Mouse (Mus musculus) liver, postnatal 0 days (tissue): ENCODE results near the gene Col2a1. TPM values are rescaled to one million over a fixed set of nuclear protein-coding genes. Genes with fewer than 3 reads are reported as not detected.

ENCODE experiments used
- ATAC-seq: fragments of 200-750 bp; cut with Nextera tagmentation; 2 replicates; pipeline ENCODE4 v1.8.0; 2017; ENCODE audit warnings: mild to moderate bottlenecking, moderate library complexity
- DNase-seq: peaks from one replicate; pipeline ENCODE4 v3.0.0-alpha.2; 2016
- H3K27ac ChIP-seq: fragments of 300-500 bp; sonication (generic); 2 replicates; pipeline ENCODE4 v1.5.1; 2014; ENCODE audit warnings: antibody characterized with exemption, moderate library complexity, mild to moderate bottlenecking, low read depth
- H3K27me3 ChIP-seq: fragments of 300-500 bp; sonication (generic); 2 replicates; pipeline ENCODE4 v1.6.1; 2014; ENCODE audit warnings: low read length, control low read depth, mixed read lengths; ENCODE audit not compliant: insufficient read depth
- H3K36me3 ChIP-seq: fragments of 300-500 bp; sonication (generic); replicated peaks from 2 replicates; pipeline ENCODE4 v1.6.1; 2014; ENCODE audit warnings: mild to moderate bottlenecking, control low read depth, low read length, moderate library complexity, mixed read lengths; ENCODE audit not compliant: insufficient read depth
- H3K4me1 ChIP-seq: fragments of 300-500 bp; sonication (generic); 2 replicates; pipeline ENCODE4 v1.6.1; 2014; ENCODE audit warnings: antibody characterized with exemption, mild to moderate bottlenecking, control low read depth; ENCODE audit not compliant: insufficient read depth
- H3K4me2 ChIP-seq: fragments of 300-500 bp; sonication (generic); 2 replicates; pipeline ENCODE4 v1.6.1; 2014; ENCODE audit warnings: low read depth, mild to moderate bottlenecking, low read length, moderate library complexity, mixed read lengths
- H3K4me3 ChIP-seq: fragments of 300-500 bp; sonication (generic); 2 replicates; pipeline ENCODE4 v1.5.1; 2014; ENCODE audit warnings: low read depth, low read length
- H3K9ac ChIP-seq: fragments of 300-500 bp; sonication (generic); replicated peaks from 2 replicates; pipeline ENCODE4 v1.6.1; 2014; ENCODE audit warnings: mild to moderate bottlenecking, moderate library complexity
- H3K9me3 ChIP-seq: fragments of 300-500 bp; sonication (generic); 2 replicates; pipeline ENCODE4 v1.6.1; 2016; ENCODE audit warnings: mild to moderate bottlenecking, control low read depth, low read length, mixed read lengths
- CTCF ChIP-seq: sonication (generic); IDR thresholded peaks from 2 replicates; pipeline ENCODE4 v1.5.1; 2016; ENCODE audit warnings: antibody characterized with exemption, low read depth
- EP300 ChIP-seq: IDR thresholded peaks from 2 replicates; pipeline ENCODE4 v1.6.1; 2016; ENCODE audit warnings: antibody characterized with exemption, low read depth, mild to moderate bottlenecking
- WGBS: fragments of 180-500 bp; shearing (Covaris S2); extraction: QIAGEN DNeasy Blood & Tissue Kit; methylation state at CpG from one replicate; pipeline ENCODE4 v1.1.7; 2014; ENCODE audit not compliant: insufficient replicate concordance; 5-methylcytosine and 5-hydroxymethylcytosine counted together
- polyA plus RNA-seq: library from polyadenylated mRNA; unstranded; fragments of >200 nt; fragmentation: Nextera tagmentation; extraction: Ambion mirVana; gene quantifications from 2 replicates; pipeline ENCODE4 v1.2.1, GENCODE M21; 2015

Gene Col2a1
- polyA plus RNA-seq, 1 experiment from 2014 or later: 0.12 TPM

DNA sequence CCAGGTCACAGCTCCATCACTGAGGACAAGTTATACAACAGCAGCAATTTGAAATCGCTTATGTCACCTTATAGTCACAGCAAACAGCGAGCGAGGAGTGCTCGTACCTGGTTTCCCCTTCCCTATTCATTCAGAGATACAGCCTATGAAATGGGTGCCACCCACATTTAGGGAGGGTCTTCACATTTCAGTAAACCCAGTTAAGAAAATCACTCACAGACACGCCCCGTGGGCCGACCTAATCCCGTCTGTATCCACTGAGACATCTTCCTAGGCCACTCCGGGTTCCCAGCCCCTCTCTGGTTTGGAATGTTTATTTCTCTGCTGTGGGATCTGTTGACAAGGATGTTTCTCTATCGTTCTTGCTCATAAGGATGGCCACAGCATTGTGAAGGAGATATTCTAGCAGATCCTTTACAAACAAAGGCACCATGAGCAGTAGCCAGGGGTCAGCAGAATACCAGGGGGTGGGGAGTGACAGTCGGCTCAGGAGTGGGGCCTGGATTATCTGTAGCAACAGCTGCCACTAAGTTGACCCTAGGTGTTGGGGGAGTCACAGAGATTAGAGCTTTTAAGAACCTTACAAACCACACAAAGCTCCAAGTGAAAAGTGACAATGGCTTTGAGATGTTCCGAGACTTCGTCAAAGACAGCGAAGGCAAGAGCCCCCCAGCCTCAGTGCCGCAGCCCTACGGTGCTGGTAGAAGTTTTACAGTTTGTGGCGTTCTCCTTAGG, 39.0 kb downstream of the Col2a1 start:
- H3K36me3 ChIP-seq: 0 out of 2 replicates have a peak, but pooled peaks cover 4% of the 10 kb centered on the region
- no peak for TF ChIP-seq EP300
- no peak for TF ChIP-seq CTCF
- WGBS: 71% methylated on average over 17 of the region's 17 CpGs
- DNase-seq (no peak), ATAC-seq (no peak)
- H3K9ac ChIP-seq: no peak overlapping the region
- H3K4me3 ChIP-seq: no peak overlapping the region
- H3K9me3 ChIP-seq: no peaks in the 10 kb centered on the region
- H3K27me3 ChIP-seq: no peaks in the 10 kb centered on the region
- H3K27ac ChIP-seq: no peak overlapping the region
- peaks cover 13% of the 10 kb centered on the region for H3K4me1 ChIP-seq
- no peak overlapping the region for H3K4me2 ChIP-seq

GRCm38 (mm10) chr15:97964836-97965187, 39.7 kb downstream of the Col2a1 start:
- Histone ChIP-seq H3K9me3 (no peaks in the 10 kb centered on the region), H3K36me3 (0 out of 2 replicates have a peak, but pooled peaks cover 4% of the 10 kb centered on the region), H3K4me2 (peak overlapping the region; percentile 96), H3K9ac (peak overlapping the region; percentile 79; the same call in 1 of the 2 replicates), H3K27ac (no peak overlapping the region), H3K4me3 (peak overlapping the region; percentile 84), H3K4me1 (peaks cover 13% of the 10 kb centered on the region), H3K27me3 (no peaks in the 10 kb centered on the region)
- 41% methylated on average over 7 of the region's 7 CpGs for WGBS
- ATAC-seq: no peak
- TF ChIP-seq CTCF: no peak
- TF ChIP-seq EP300: no peak
- DNase-seq: no peak

DNA sequence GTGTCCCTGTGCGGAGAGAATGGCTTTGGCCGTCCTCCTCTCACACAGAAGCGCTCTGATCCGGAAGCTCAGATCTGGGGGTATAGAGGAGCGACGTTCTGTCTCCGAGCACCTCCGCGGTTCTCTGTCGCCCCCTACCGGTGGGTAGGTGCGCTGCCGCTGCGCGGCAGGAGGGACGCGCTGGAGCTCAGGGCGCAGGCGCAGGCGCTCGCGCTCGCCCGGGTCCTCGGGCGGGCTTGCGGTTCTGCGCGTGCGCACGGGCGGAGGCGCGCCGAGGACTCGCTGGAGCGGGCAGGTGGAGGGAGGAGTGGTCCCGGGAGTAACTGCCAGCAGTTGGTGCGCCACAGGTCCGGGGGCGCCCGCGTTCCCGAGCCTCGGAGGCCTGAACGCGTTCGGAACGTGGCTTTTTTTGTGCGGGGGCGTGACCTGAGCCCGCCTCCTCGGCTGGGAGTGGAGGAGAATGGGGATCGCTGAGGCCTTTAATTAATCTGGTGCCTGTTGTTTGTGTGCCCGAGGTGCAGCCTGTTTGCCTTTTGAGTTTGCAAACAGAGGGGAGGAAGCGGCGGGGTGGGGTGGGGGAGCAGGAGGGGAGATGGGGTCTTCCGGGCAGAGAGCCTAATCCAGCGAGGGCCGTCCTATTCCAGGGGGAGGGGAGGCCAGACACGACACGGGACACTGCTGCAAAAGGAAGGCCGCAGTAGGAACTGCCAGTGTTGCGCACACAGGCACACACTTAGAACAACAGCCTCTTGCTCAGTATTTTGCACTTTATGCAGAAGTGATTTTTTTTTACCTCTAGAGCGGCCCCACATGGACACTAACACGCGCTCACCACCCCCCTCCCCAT, 40.3 kb downstream of the Col2a1 start, which contains the start of gene Tmem106c:
Tmem106c (plus strand) TSS at position 212 of the 847 bp plus-strand sequence.
- peak; percentile 94 for DNase-seq
- TF ChIP-seq EP300 (no peak), CTCF (peak; percentile 98)
- peaks cover 13% of the 10 kb centered on the region for H3K4me1 ChIP-seq
- H3K4me3 ChIP-seq: peak within 1 kb of the TSS; percentile 84
- under 1% methylated on average over 60 of the region's 67 CpGs for WGBS
- no peaks in the 10 kb centered on the region for H3K36me3 ChIP-seq
- ATAC-seq: peak; percentile 95
- H3K4me2 ChIP-seq: peak within 1 kb of the TSS; percentile 96
- H3K9me3 ChIP-seq: no peaks in the 10 kb centered on the region
- peak within 1 kb of the TSS; percentile 51 for H3K27ac ChIP-seq
- H3K27me3 ChIP-seq: no peaks in the 10 kb centered on the region
- peak within 1 kb of the TSS; percentile 79 for H3K9ac ChIP-seq

DNA sequence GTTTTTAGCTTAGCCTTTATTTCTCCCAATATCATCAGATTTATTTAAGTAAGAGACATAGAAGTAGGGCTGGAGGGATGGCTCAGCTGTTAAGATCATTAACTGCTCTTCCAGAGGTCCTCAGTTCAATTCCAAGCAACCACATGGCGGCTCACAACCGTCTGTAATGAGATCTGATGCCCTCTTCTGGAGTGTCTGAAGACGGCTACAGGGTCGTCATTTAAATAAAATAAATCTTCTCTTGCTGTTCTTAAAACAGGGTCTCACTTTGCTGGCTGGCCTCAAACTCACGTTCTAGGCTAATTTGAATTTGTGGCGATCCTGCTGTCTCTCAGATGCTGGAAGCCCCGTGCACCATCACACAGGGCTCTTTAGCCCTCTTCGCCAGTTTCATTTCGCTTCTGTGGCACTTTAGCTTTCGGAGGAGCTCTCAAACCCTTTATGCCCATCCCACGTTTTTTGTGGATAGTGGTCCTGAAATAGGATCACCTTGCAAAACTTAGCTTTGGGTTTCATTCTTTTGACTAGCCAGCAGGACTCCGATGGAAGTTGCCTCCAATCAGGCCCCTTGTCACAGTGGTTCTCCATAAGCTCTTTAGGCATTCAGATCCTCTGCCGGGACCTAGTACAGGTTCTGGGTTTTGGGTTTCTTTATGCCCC, 41.0 kb downstream of the Col2a1 start:
- H3K27me3 ChIP-seq: no peaks in the 10 kb centered on the region
- WGBS: 8% methylated on average over 13 of the region's 13 CpGs
- ATAC-seq (peak; percentile 27; the same call in 1 of the 2 replicates), DNase-seq (no peak)
- peak overlapping the region; percentile 79 for H3K9ac ChIP-seq
- peaks cover 13% of the 10 kb centered on the region for H3K4me1 ChIP-seq
- H3K4me2 ChIP-seq: peak overlapping the region; percentile 96
- peak overlapping the region; percentile 44; the same call in 1 of the 2 replicates for H3K27ac ChIP-seq
- H3K36me3 ChIP-seq: no peaks in the 10 kb centered on the region
- H3K4me3 ChIP-seq: peak overlapping the region; percentile 84
- no peak for TF ChIP-seq CTCF
- TF ChIP-seq EP300: no peak
- no peaks in the 10 kb centered on the region for H3K9me3 ChIP-seq

GRCm38 (mm10) chr15:97956416-97956815, 48.1 kb downstream of the Col2a1 start:
- H3K4me2 ChIP-seq: no peak overlapping the region
- H3K4me3 ChIP-seq: no peak overlapping the region
- H3K27ac ChIP-seq: no peak overlapping the region
- TF ChIP-seq CTCF: no peak
- no peak for TF ChIP-seq EP300
- H3K9ac ChIP-seq: no peak overlapping the region
- ATAC-seq (no peak), DNase-seq (no peak)
- 72% methylated on average over 11 of the region's 11 CpGs for WGBS
- H3K9me3 ChIP-seq: no peaks in the 10 kb centered on the region
- peaks cover 7% of the 10 kb centered on the region; the same call in 1 of the 2 replicates for H3K27me3 ChIP-seq
- H3K4me1 ChIP-seq: peaks cover 5% of the 10 kb centered on the region; the same call in 1 of the 2 replicates
- no peaks in the 10 kb centered on the region for H3K36me3 ChIP-seq

- DNase-seq: no peak
- WGBS: 36% methylated on average over 4 of the region's 4 CpGs
These were observed 48.8 kb downstream of the Col2a1 start for GRCm38 (mm10) chr15:97955742-97956141.

More at GRCm38 (mm10) chr15:97955742-97956141, 48.8 kb downstream of the Col2a1 start:
- no peak for TF ChIP-seq EP300
- no peak for TF ChIP-seq CTCF
- H3K4me2 ChIP-seq: no peak overlapping the region
- peaks cover 9% of the 10 kb centered on the region; the same call in 1 of the 2 replicates for H3K27me3 ChIP-seq
- peaks cover 5% of the 10 kb centered on the region; the same call in 1 of the 2 replicates for H3K4me1 ChIP-seq
- no peak for ATAC-seq
- no peak overlapping the region for H3K4me3 ChIP-seq
- H3K36me3 ChIP-seq: no peaks in the 10 kb centered on the region
- H3K27ac ChIP-seq: 0 out of 2 replicates have a peak overlapping the region, but pooled peaks have one; percentile 22
- H3K9me3 ChIP-seq: no peaks in the 10 kb centered on the region
- H3K9ac ChIP-seq: no peak overlapping the region
